Mouse (Mus musculus) urinary bladder, postnatal 4 days (tissue): ENCODE results near the gene Gm15217.

Experiments
- DNase-seq, 2 experiments: peaks; one replicate each; pipeline ENCODE4 v3.0.0; 2021 to 2022; ENCODE audit warnings: low spot score in 2 of 2

Gene Gm15217

GRCm38 (mm10) chr14:46391621-46392170 lies 12.5 kb downstream of the Gm15217 start:
- DNase-seq: no peak

- peak in 1 of 2 experiments; percentile 39 for DNase-seq
Observed at GRCm38 (mm10) chr14:46398091-46398695, 19.0 kb downstream of the Gm15217 start.

GRCm38 (mm10) chr14:46399925-46400324 lies 20.7 kb downstream of the Gm15217 start:
- DNase-seq: no peak

GRCm38 (mm10) chr14:46408319-46408718 lies 29.1 kb downstream of the Gm15217 start:
- DNase-seq: no peak

- no peak for DNase-seq
Observed at GRCm38 (mm10) chr14:46409016-46409415, 29.8 kb downstream of the Gm15217 start.

- no peak for DNase-seq
Observed at GRCm38 (mm10) chr14:46410557-46411120, 31.4 kb downstream of the Gm15217 start.

GRCm38 (mm10) chr14:46412497-46413000 lies 33.3 kb downstream of the Gm15217 start:
- no peak for DNase-seq

- DNase-seq: no peak
Observed at GRCm38 (mm10) chr14:46418371-46419097, 39.3 kb downstream of the Gm15217 start.

- no peak for DNase-seq
Observed at GRCm38 (mm10) chr14:46419269-46419668, 40.1 kb downstream of the Gm15217 start.

GRCm38 (mm10) chr14:46421823-46422222 lies 42.6 kb downstream of the Gm15217 start:
- DNase-seq: no peak

- no peak for DNase-seq
Observed at GRCm38 (mm10) chr14:46427251-46427650, 48.0 kb downstream of the Gm15217 start.

GRCm38 (mm10) chr14:46430231-46430630 lies 51.0 kb downstream of the Gm15217 start:
- DNase-seq: no peak
